Mouse (Mus musculus) forebrain, embryonic 16.5 days (tissue): ENCODE measurements at regions not wholly inside any gene's neighbourhood (a gene's known extent, or its start where the extent isn't known, plus 50 kb on each side); places are given as distances from the start of the nearest gene placed in this dataset.
"Not testable (repeated sequence)": the region's sequence is repeated elsewhere in the genome, so short reads cannot be mapped to it uniquely, and the experiment has no call there.

Experiments used
- ATAC-seq: fragments of 200-750 bp; cut with Nextera tagmentation; 2 replicates; pipeline ENCODE4 v1.8.0; 2017; ENCODE audit warnings: mild to moderate bottlenecking, moderate library complexity
- H3K27ac ChIP-seq: fragments of 300-500 bp; sonication (generic); 2 replicates; pipeline ENCODE4 v1.5.1; 2014; ENCODE audit warnings: low read length, control low read depth
- H3K27me3 ChIP-seq: fragments of 300-500 bp; sonication (generic); replicated peaks from 2 replicates; pipeline ENCODE4 v1.6.1; 2014; ENCODE audit warnings: low read length; ENCODE audit not compliant: control insufficient read depth, insufficient read depth
- H3K36me3 ChIP-seq: fragments of 300-500 bp; sonication (generic); 2 replicates; pipeline ENCODE4 v1.6.1; 2014; ENCODE audit not compliant: control insufficient read depth, insufficient read depth
- H3K4me1 ChIP-seq: fragments of 300-500 bp; sonication (generic); replicated peaks from 2 replicates; pipeline ENCODE4 v1.6.1; 2014; ENCODE audit warnings: low read length; ENCODE audit not compliant: control insufficient read depth, insufficient read depth
- H3K4me2 ChIP-seq: fragments of 300-500 bp; sonication (generic); 2 replicates; pipeline ENCODE4 v1.6.1; 2014; ENCODE audit warnings: mild to moderate bottlenecking, low read length, control low read depth
- H3K4me3 ChIP-seq: fragments of 300-500 bp; sonication (generic); replicated peaks from 2 replicates; pipeline ENCODE4 v1.5.1; 2014; ENCODE audit warnings: mild to moderate bottlenecking, low read length, control low read depth
- H3K9ac ChIP-seq: fragments of 300-500 bp; sonication (generic); replicated peaks from 2 replicates; pipeline ENCODE4 v1.6.1; 2014; ENCODE audit warnings: low read depth, low read length, control low read depth
- H3K9me3 ChIP-seq: fragments of 300-500 bp; sonication (generic); 2 replicates; pipeline ENCODE4 v1.6.1; 2016; ENCODE audit warnings: low read length; ENCODE audit not compliant: control insufficient read depth
- WGBS: fragments of 180-500 bp; shearing (Covaris S2); extraction: QIAGEN DNeasy Blood & Tissue Kit; methylation state at CpG from one replicate; pipeline ENCODE4 v1.1.7; 2014; 5-methylcytosine and 5-hydroxymethylcytosine counted together

GRCm38 (mm10) chr3:37803781-37804180, 79.5 kb upstream of the Gm5148 start:
- H3K9me3 ChIP-seq, H3K9ac ChIP-seq, H3K4me3 ChIP-seq, H3K27me3 ChIP-seq, H3K4me1 ChIP-seq, H3K27ac ChIP-seq, H3K4me2 ChIP-seq, ATAC-seq, H3K36me3 ChIP-seq: not testable (repeated sequence)
- WGBS, result 91% methylated on average over 5 of the region's 5 CpGs

GRCm38 (mm10) chr3:37801551-37801950, 77.3 kb upstream of the Gm5148 start:
- no peak overlapping the region for H3K4me2 ChIP-seq
- no peak overlapping the region for H3K27ac ChIP-seq
- no peaks in the 10 kb centered on the region for H3K9me3 ChIP-seq
- no peaks in the 10 kb centered on the region for H3K36me3 ChIP-seq
- 97% methylated on average over 2 of the region's 2 CpGs for WGBS
- H3K4me3 ChIP-seq, result no peak overlapping the region
- no peak for ATAC-seq
- H3K9ac ChIP-seq, result no peak overlapping the region
- H3K27me3 ChIP-seq, result no peaks in the 10 kb centered on the region
- H3K4me1 ChIP-seq, result peaks cover 2% of the 10 kb centered on the region; the same call in 1 of the 2 replicates

GRCm38 (mm10) chr3:37799809-37800208, 75.5 kb upstream of the Gm5148 start:
- Histone ChIP-seq H3K27me3 (no peaks in the 10 kb centered on the region), H3K4me3 (no peak overlapping the region), H3K36me3 (no peaks in the 10 kb centered on the region), H3K27ac (no peak overlapping the region), H3K4me2 (no peak overlapping the region), H3K4me1 (no peaks in the 10 kb centered on the region), H3K9me3 (no peaks in the 10 kb centered on the region), H3K9ac (no peak overlapping the region)
- no peak for ATAC-seq
- WGBS, result 66% methylated on average over 6 of the region's 6 CpGs

GRCm38 (mm10) chr3:37789711-37790110, 65.4 kb upstream of the Gm5148 start:
- Histone ChIP-seq H3K36me3 (no peaks in the 10 kb centered on the region), H3K4me1 (no peaks in the 10 kb centered on the region), H3K27ac (no peak overlapping the region), H3K9me3 (no peaks in the 10 kb centered on the region), H3K4me3 (no peak overlapping the region), H3K27me3 (no peaks in the 10 kb centered on the region), H3K9ac (no peak overlapping the region), H3K4me2 (no peak overlapping the region)
- 61% methylated on average over 7 of the region's 7 CpGs for WGBS
- no peak for ATAC-seq

- no peaks in the 10 kb centered on the region for H3K4me1 ChIP-seq
- H3K9me3 ChIP-seq, result no peaks in the 10 kb centered on the region
- 83% methylated on average over 11 of the region's 11 CpGs for WGBS
Observed at GRCm38 (mm10) chr3:37789143-37789697, 64.9 kb upstream of the Gm5148 start.

GRCm38 (mm10) chr3:37788366-37788765, 64.1 kb upstream of the Gm5148 start:
- H3K36me3 ChIP-seq, result no peaks in the 10 kb centered on the region
- 82% methylated on average over 9 of the region's 9 CpGs for WGBS
- H3K4me1 ChIP-seq, result no peaks in the 10 kb centered on the region
- H3K27ac ChIP-seq, result no peak overlapping the region
- no peaks in the 10 kb centered on the region for H3K27me3 ChIP-seq
- no peak overlapping the region for H3K4me2 ChIP-seq
- ATAC-seq, result no peak
- H3K9ac ChIP-seq, result no peak overlapping the region
- H3K9me3 ChIP-seq, result no peaks in the 10 kb centered on the region
- no peak overlapping the region for H3K4me3 ChIP-seq

More at GRCm38 (mm10) chr3:37789143-37789697, 64.9 kb upstream of the Gm5148 start:
- H3K27ac ChIP-seq, result no peak overlapping the region
- no peaks in the 10 kb centered on the region for H3K36me3 ChIP-seq
- H3K4me2 ChIP-seq, result no peak overlapping the region
- H3K27me3 ChIP-seq, result no peaks in the 10 kb centered on the region
- H3K4me3 ChIP-seq, result no peak overlapping the region
- no peak overlapping the region for H3K9ac ChIP-seq
- no peak for ATAC-seq

- Histone ChIP-seq H3K27me3 (no peaks in the 10 kb centered on the region), H3K4me1 (no peaks in the 10 kb centered on the region), H3K9me3 (no peaks in the 10 kb centered on the region), H3K36me3 (no peaks in the 10 kb centered on the region), H3K4me3 (no peak overlapping the region), H3K9ac (no peak overlapping the region), H3K4me2 (no peak overlapping the region), H3K27ac (no peak overlapping the region)
- WGBS, result 95% methylated on average over 3 of the region's 3 CpGs
- no peak for ATAC-seq
Observed at GRCm38 (mm10) chr3:37786792-37787191, 62.5 kb upstream of the Gm5148 start.

- H3K4me1 ChIP-seq, result no peaks in the 10 kb centered on the region; the same call in 1 of the 2 replicates
- 83% methylated on average over 2 of the region's 2 CpGs for WGBS
- ATAC-seq, result no peak
- H3K27ac ChIP-seq, result no peak overlapping the region
- H3K36me3 ChIP-seq, result no peaks in the 10 kb centered on the region
- no peak overlapping the region for H3K4me2 ChIP-seq
- H3K9me3 ChIP-seq, result no peaks in the 10 kb centered on the region
- H3K9ac ChIP-seq, result no peak overlapping the region
- 0 out of 2 replicates have a peak, but pooled peaks cover 5% of the 10 kb centered on the region for H3K27me3 ChIP-seq
- H3K4me3 ChIP-seq, result no peak overlapping the region
Observed at GRCm38 (mm10) chr3:37781086-37781485, 56.8 kb upstream of the Gm5148 start.

- H3K4me3 ChIP-seq, result no peak overlapping the region
- whole genome bisulfite sequencing, result 16% methylated on average over 11 of the region's 11 CpGs
- H3K36me3 ChIP-seq, result no peaks in the 10 kb centered on the region
- no peak for ATAC-seq
- no peaks in the 10 kb centered on the region for H3K9me3 ChIP-seq
- no peak overlapping the region for H3K4me2 ChIP-seq
- H3K27me3 ChIP-seq, result 0 out of 2 replicates have a peak, but pooled peaks cover 5% of the 10 kb centered on the region
- no peaks in the 10 kb centered on the region; the same call in 1 of the 2 replicates for H3K4me1 ChIP-seq
- no peak overlapping the region for H3K27ac ChIP-seq
- H3K9ac ChIP-seq, result no peak overlapping the region
Observed at GRCm38 (mm10) chr3:37779867-37780475, 55.7 kb upstream of the Gm5148 start.
